Mouse (Mus musculus): ENCODE results near the gene Cmip. TPM values are rescaled to one million over a fixed set of nuclear protein-coding genes. Genes with fewer than 3 reads are reported as not detected.

The Cmip gene
- polyA plus RNA-seq, 1 experiment from 2014 or later, result 9.4 TPM

GRCm38 (mm10) chr8:117430624-117431023, 173.8 kb downstream of the Cmip start:
- Histone ChIP-seq H3K4me3 (no peak overlapping the region), H3K27me3 (no peaks in the 10 kb centered on the region), H3K9me3 (replicated peaks) (no peaks in the 10 kb centered on the region), H3K4me2 (no peak overlapping the region), H3K4me1 (replicated peaks) (no peaks in the 10 kb centered on the region), H3K9ac (no peak overlapping the region), H3K27ac (no peak overlapping the region), H3K36me3 (peaks cover 8% of the 10 kb centered on the region)
- ATAC-seq (replicated peaks; ENCODE audit: insufficient number of reproducible peaks, insufficient read depth, low FRiP score, low read depth), result no peak
- 82% methylated on average over 4 of the region's 4 CpGs for WGBS

GRCm38 (mm10) chr8:117431554-117431953, 174.7 kb downstream of the Cmip start:
- 84% methylated on average over 3 of the region's 3 CpGs for WGBS
- no peak overlapping the region for H3K27ac ChIP-seq
- H3K36me3 ChIP-seq, result peaks cover 10% of the 10 kb centered on the region
- no peak for ATAC-seq (replicated peaks; ENCODE audit: insufficient number of reproducible peaks, insufficient read depth, low FRiP score, low read depth)
- H3K4me2 ChIP-seq, result no peak overlapping the region
- H3K27me3 ChIP-seq, result no peaks in the 10 kb centered on the region
- no peak overlapping the region for H3K4me3 ChIP-seq
- H3K4me1 ChIP-seq (replicated peaks), result no peaks in the 10 kb centered on the region
- no peak overlapping the region for H3K9ac ChIP-seq
- H3K9me3 ChIP-seq (replicated peaks), result no peaks in the 10 kb centered on the region

GRCm38 (mm10) chr8:117432111-117432510, 175.2 kb downstream of the Cmip start:
- Histone ChIP-seq H3K27ac (no peak overlapping the region), H3K9me3 (replicated peaks) (no peaks in the 10 kb centered on the region), H3K4me3 (no peak overlapping the region), H3K27me3 (no peaks in the 10 kb centered on the region), H3K9ac (no peak overlapping the region), H3K4me1 (replicated peaks) (no peaks in the 10 kb centered on the region), H3K4me2 (no peak overlapping the region), H3K36me3 (peaks cover 14% of the 10 kb centered on the region)
- ATAC-seq (replicated peaks; ENCODE audit: insufficient number of reproducible peaks, insufficient read depth, low FRiP score, low read depth), result no peak
- 91% methylated on average over 8 of the region's 8 CpGs for WGBS

GRCm38 (mm10) chr8:117433968-117434367, 177.1 kb downstream of the Cmip start:
- H3K4me1 ChIP-seq (replicated peaks), result peaks cover 11% of the 10 kb centered on the region
- 79% methylated on average over 10 of the region's 10 CpGs for WGBS

GRCm38 (mm10) chr8:117436786-117437185, 179.9 kb downstream of the Cmip start:
- no peak for ATAC-seq (replicated peaks; ENCODE audit: insufficient number of reproducible peaks, insufficient read depth, low FRiP score, low read depth)
- Histone ChIP-seq H3K9me3 (replicated peaks) (no peaks in the 10 kb centered on the region), H3K27me3 (no peaks in the 10 kb centered on the region), H3K4me1 (replicated peaks) (peaks cover 20% of the 10 kb centered on the region), H3K36me3 (peaks cover 6% of the 10 kb centered on the region; the same call in 1 of the 2 replicates), H3K27ac (no peak overlapping the region), H3K4me2 (no peak overlapping the region), H3K9ac (no peak overlapping the region), H3K4me3 (no peak overlapping the region)
- 92% methylated on average over 15 of the region's 15 CpGs for WGBS

More at GRCm38 (mm10) chr8:117433968-117434367, 177.1 kb downstream of the Cmip start:
- Histone ChIP-seq H3K9ac (no peak overlapping the region), H3K36me3 (peaks cover 14% of the 10 kb centered on the region), H3K4me2 (no peak overlapping the region), H3K27me3 (no peaks in the 10 kb centered on the region), H3K4me3 (no peak overlapping the region), H3K27ac (no peak overlapping the region), H3K9me3 (replicated peaks) (no peaks in the 10 kb centered on the region)
- ATAC-seq (replicated peaks; ENCODE audit: insufficient number of reproducible peaks, insufficient read depth, low FRiP score, low read depth), result no peak

- no peak overlapping the region for H3K4me2 ChIP-seq
- H3K4me1 ChIP-seq (replicated peaks), result peaks cover 20% of the 10 kb centered on the region
- no peak overlapping the region for H3K27ac ChIP-seq
- no peak for ATAC-seq (replicated peaks; ENCODE audit: insufficient number of reproducible peaks, insufficient read depth, low FRiP score, low read depth)
- H3K27me3 ChIP-seq, result no peaks in the 10 kb centered on the region
- no peak overlapping the region for H3K9ac ChIP-seq
- WGBS, result 59% methylated on average over 5 of the region's 5 CpGs
- no peaks in the 10 kb centered on the region for H3K9me3 ChIP-seq (replicated peaks)
- H3K4me3 ChIP-seq, result no peak overlapping the region
- peaks cover 6% of the 10 kb centered on the region; the same call in 1 of the 2 replicates for H3K36me3 ChIP-seq
Observed at GRCm38 (mm10) chr8:117437616-117438015, 180.8 kb downstream of the Cmip start.

GRCm38 (mm10) chr8:117440317-117440716, 183.5 kb downstream of the Cmip start:
- WGBS, result 84% methylated on average over 14 of the region's 14 CpGs
- Histone ChIP-seq H3K27ac (no peak overlapping the region), H3K9ac (no peak overlapping the region), H3K4me2 (no peak overlapping the region), H3K9me3 (replicated peaks) (no peaks in the 10 kb centered on the region), H3K36me3 (peaks cover 6% of the 10 kb centered on the region; the same call in 1 of the 2 replicates), H3K4me3 (no peak overlapping the region), H3K27me3 (no peaks in the 10 kb centered on the region), H3K4me1 (replicated peaks) (peaks cover 20% of the 10 kb centered on the region)
- ATAC-seq (replicated peaks; ENCODE audit: insufficient number of reproducible peaks, insufficient read depth, low FRiP score, low read depth), result no peak

GRCm38 (mm10) chr8:117440759-117441158, 183.9 kb downstream of the Cmip start:
- WGBS, result 69% methylated on average over 6 of the region's 6 CpGs
- Histone ChIP-seq H3K4me3 (no peak overlapping the region), H3K4me1 (replicated peaks) (peaks cover 20% of the 10 kb centered on the region), H3K9me3 (replicated peaks) (no peaks in the 10 kb centered on the region), H3K36me3 (peaks cover 6% of the 10 kb centered on the region; the same call in 1 of the 2 replicates), H3K27me3 (no peaks in the 10 kb centered on the region), H3K4me2 (no peak overlapping the region), H3K9ac (no peak overlapping the region), H3K27ac (no peak overlapping the region)
- ATAC-seq (replicated peaks; ENCODE audit: insufficient number of reproducible peaks, insufficient read depth, low FRiP score, low read depth), result no peak

- H3K9me3 ChIP-seq (replicated peaks), result no peaks in the 10 kb centered on the region
- no peaks in the 10 kb centered on the region for H3K27me3 ChIP-seq
- 85% methylated on average over 5 of the region's 5 CpGs for WGBS
- peaks cover 10% of the 10 kb centered on the region; the same call in 1 of the 2 replicates for H3K36me3 ChIP-seq
- H3K4me2 ChIP-seq, result no peak overlapping the region
- H3K4me3 ChIP-seq, result no peak overlapping the region
- H3K4me1 ChIP-seq (replicated peaks), result 0 out of 2 replicates have a peak, but pooled peaks cover 5% of the 10 kb centered on the region
- H3K27ac ChIP-seq, result no peak overlapping the region
- no peak for ATAC-seq (replicated peaks; ENCODE audit: insufficient number of reproducible peaks, insufficient read depth, low FRiP score, low read depth)
- no peak overlapping the region for H3K9ac ChIP-seq
Observed at GRCm38 (mm10) chr8:117445507-117445906, 188.6 kb downstream of the Cmip start.

GRCm38 (mm10) chr8:117446344-117446997, 189.6 kb downstream of the Cmip start:
- peaks cover 10% of the 10 kb centered on the region; the same call in 1 of the 2 replicates for H3K36me3 ChIP-seq
- no peak for ATAC-seq (replicated peaks; ENCODE audit: insufficient number of reproducible peaks, insufficient read depth, low FRiP score, low read depth)
- 74% methylated on average over 15 of the region's 15 CpGs for WGBS

GRCm38 (mm10) chr8:117451072-117451471, 194.2 kb downstream of the Cmip start:
- no peak for ATAC-seq (replicated peaks; ENCODE audit: insufficient number of reproducible peaks, insufficient read depth, low FRiP score, low read depth)
- H3K36me3 ChIP-seq, result peaks cover 24% of the 10 kb centered on the region; the same call in 1 of the 2 replicates
- H3K4me2 ChIP-seq, result no peak overlapping the region
- no peaks in the 10 kb centered on the region for H3K9me3 ChIP-seq (replicated peaks)
- H3K27me3 ChIP-seq, result no peaks in the 10 kb centered on the region
- H3K9ac ChIP-seq, result no peak overlapping the region
- 81% methylated on average over 9 of the region's 9 CpGs for WGBS
- no peak overlapping the region for H3K4me3 ChIP-seq
- H3K27ac ChIP-seq, result no peak overlapping the region
- no peaks in the 10 kb centered on the region for H3K4me1 ChIP-seq (replicated peaks)

More at GRCm38 (mm10) chr8:117446344-117446997, 189.6 kb downstream of the Cmip start:
- Histone ChIP-seq H3K27ac (no peak overlapping the region), H3K9ac (no peak overlapping the region), H3K4me3 (no peak overlapping the region), H3K4me1 (replicated peaks) (no peaks in the 10 kb centered on the region), H3K9me3 (replicated peaks) (no peaks in the 10 kb centered on the region), H3K4me2 (no peak overlapping the region), H3K27me3 (no peaks in the 10 kb centered on the region)

GRCm38 (mm10) chr8:117453974-117454373, 197.1 kb downstream of the Cmip start:
- no peak for ATAC-seq (replicated peaks; ENCODE audit: insufficient number of reproducible peaks, insufficient read depth, low FRiP score, low read depth)
- Histone ChIP-seq H3K27me3 (no peaks in the 10 kb centered on the region), H3K4me3 (no peak overlapping the region), H3K4me1 (replicated peaks) (no peaks in the 10 kb centered on the region), H3K9me3 (replicated peaks) (no peaks in the 10 kb centered on the region), H3K9ac (no peak overlapping the region), H3K36me3 (peaks cover 15% of the 10 kb centered on the region), H3K4me2 (no peak overlapping the region), H3K27ac (no peak overlapping the region; the same call in 1 of the 2 replicates)
- WGBS, result 81% methylated on average over 6 of the region's 6 CpGs

Measured in heart, embryonic 15.5 days (tissue).